Mouse (Mus musculus): ENCODE measurements around the gene Grin2a. TPM values are rescaled to one million over a fixed set of nuclear protein-coding genes. Genes with fewer than 3 reads are reported as not detected.

The Grin2a gene
- polyA plus RNA-seq, 1 experiment from 2014 or later, result 10.2 TPM

GRCm38 (mm10) chr16:9767946-9768345 lies 227.4 kb downstream of the Grin2a start:
- Histone ChIP-seq H3K4me1 (replicated peaks) (no peaks in the 10 kb centered on the region), H3K36me3 (no peaks in the 10 kb centered on the region), H3K27me3 (no peaks in the 10 kb centered on the region), H3K4me3 (no peak overlapping the region), H3K9ac (no peak overlapping the region), H3K4me2 (no peak overlapping the region), H3K27ac (replicated peaks) (no peak overlapping the region), H3K9me3 (no peaks in the 10 kb centered on the region)
- 78% methylated on average over 3 of the region's 3 CpGs for WGBS
- peak; percentile 65; the same call in 1 of the 2 replicates for ATAC-seq (ENCODE audit: low FRiP score, low read depth)

GRCm38 (mm10) chr16:9764086-9764485 lies 231.3 kb downstream of the Grin2a start:
- H3K36me3 ChIP-seq, result no peaks in the 10 kb centered on the region
- no peaks in the 10 kb centered on the region for H3K4me1 ChIP-seq (replicated peaks)
- no peak overlapping the region for H3K27ac ChIP-seq (replicated peaks)
- no peaks in the 10 kb centered on the region for H3K27me3 ChIP-seq
- WGBS, result 89% methylated on average over 2 of the region's 2 CpGs
- no peak overlapping the region for H3K4me2 ChIP-seq
- no peak overlapping the region for H3K9ac ChIP-seq
- H3K4me3 ChIP-seq, result no peak overlapping the region
- ATAC-seq (ENCODE audit: low FRiP score, low read depth), result no peak
- no peaks in the 10 kb centered on the region for H3K9me3 ChIP-seq

- Histone ChIP-seq H3K4me3 (no peak overlapping the region), H3K9me3 (no peaks in the 10 kb centered on the region), H3K36me3 (no peaks in the 10 kb centered on the region), H3K9ac (no peak overlapping the region), H3K4me1 (replicated peaks) (0 out of 2 replicates have a peak, but pooled peaks cover 4% of the 10 kb centered on the region), H3K27me3 (no peaks in the 10 kb centered on the region), H3K27ac (replicated peaks) (no peak overlapping the region), H3K4me2 (no peak overlapping the region)
- ATAC-seq (ENCODE audit: low FRiP score, low read depth), result no peak
- 99% methylated on average over 2 of the region's 2 CpGs for WGBS
Measured at GRCm38 (mm10) chr16:9760347-9760746, 235.0 kb downstream of the Grin2a start.

GRCm38 (mm10) chr16:9756849-9757248 lies 238.5 kb downstream of the Grin2a start:
- Histone ChIP-seq H3K4me2 (no peak overlapping the region), H3K27me3 (no peaks in the 10 kb centered on the region), H3K36me3 (no peaks in the 10 kb centered on the region), H3K4me1 (replicated peaks) (0 out of 2 replicates have a peak, but pooled peaks cover 4% of the 10 kb centered on the region), H3K4me3 (no peak overlapping the region), H3K9ac (no peak overlapping the region), H3K9me3 (no peaks in the 10 kb centered on the region), H3K27ac (replicated peaks) (no peak overlapping the region)
- WGBS, result 88% methylated on average over 8 of the region's 8 CpGs
- ATAC-seq (ENCODE audit: low FRiP score, low read depth), result no peak

GRCm38 (mm10) chr16:9754061-9754460 lies 241.3 kb downstream of the Grin2a start:
- Histone ChIP-seq H3K4me2 (no peak overlapping the region), H3K27ac (replicated peaks) (no peak overlapping the region), H3K27me3 (no peaks in the 10 kb centered on the region), H3K4me1 (replicated peaks) (0 out of 2 replicates have a peak, but pooled peaks cover 4% of the 10 kb centered on the region), H3K9ac (no peak overlapping the region), H3K9me3 (no peaks in the 10 kb centered on the region), H3K4me3 (no peak overlapping the region), H3K36me3 (no peaks in the 10 kb centered on the region)
- ATAC-seq (ENCODE audit: low FRiP score, low read depth), result no peak
- 91% methylated on average over 5 of the region's 5 CpGs for WGBS

GRCm38 (mm10) chr16:9753045-9753444 lies 242.3 kb downstream of the Grin2a start:
- H3K9me3 ChIP-seq, result no peaks in the 10 kb centered on the region
- peak; percentile 62 for ATAC-seq (ENCODE audit: low FRiP score, low read depth)
- 69% methylated on average over 9 of the region's 9 CpGs for WGBS

GRCm38 (mm10) chr16:9752600-9752999 lies 242.8 kb downstream of the Grin2a start:
- no peak overlapping the region for H3K27ac ChIP-seq (replicated peaks)
- H3K4me1 ChIP-seq (replicated peaks), result no peaks in the 10 kb centered on the region
- H3K36me3 ChIP-seq, result no peaks in the 10 kb centered on the region
- H3K4me3 ChIP-seq, result no peak overlapping the region
- H3K9ac ChIP-seq, result no peak overlapping the region
- H3K9me3 ChIP-seq, result no peaks in the 10 kb centered on the region
- peak; percentile 64 for ATAC-seq (ENCODE audit: low FRiP score, low read depth)
- no peak overlapping the region for H3K4me2 ChIP-seq
- 56% methylated on average over 8 of the region's 8 CpGs for WGBS
- H3K27me3 ChIP-seq, result no peaks in the 10 kb centered on the region

More at GRCm38 (mm10) chr16:9753045-9753444, 242.3 kb downstream of the Grin2a start:
- no peak overlapping the region for H3K27ac ChIP-seq (replicated peaks)
- no peaks in the 10 kb centered on the region for H3K36me3 ChIP-seq
- H3K4me3 ChIP-seq, result no peak overlapping the region
- H3K27me3 ChIP-seq, result no peaks in the 10 kb centered on the region
- H3K4me2 ChIP-seq, result no peak overlapping the region
- no peaks in the 10 kb centered on the region for H3K4me1 ChIP-seq (replicated peaks)
- no peak overlapping the region for H3K9ac ChIP-seq

GRCm38 (mm10) chr16:9751045-9751569 lies 244.3 kb downstream of the Grin2a start:
- Histone ChIP-seq H3K4me2 (no peak overlapping the region), H3K4me1 (replicated peaks) (no peaks in the 10 kb centered on the region), H3K9ac (no peak overlapping the region), H3K9me3 (no peaks in the 10 kb centered on the region), H3K4me3 (no peak overlapping the region), H3K36me3 (no peaks in the 10 kb centered on the region), H3K27me3 (no peaks in the 10 kb centered on the region), H3K27ac (replicated peaks) (no peak overlapping the region)
- no peak for ATAC-seq (ENCODE audit: low FRiP score, low read depth)
- WGBS, result 76% methylated on average over 11 of the region's 11 CpGs

- no peaks in the 10 kb centered on the region for H3K4me1 ChIP-seq (replicated peaks)
- no peaks in the 10 kb centered on the region for H3K27me3 ChIP-seq
- no peak for ATAC-seq (ENCODE audit: low FRiP score, low read depth)
- no peak overlapping the region for H3K4me3 ChIP-seq
- no peak overlapping the region for H3K4me2 ChIP-seq
- 90% methylated on average over 3 of the region's 3 CpGs for WGBS
- no peak overlapping the region for H3K27ac ChIP-seq (replicated peaks)
- H3K9me3 ChIP-seq, result no peaks in the 10 kb centered on the region
- no peak overlapping the region for H3K9ac ChIP-seq
- no peaks in the 10 kb centered on the region for H3K36me3 ChIP-seq
Measured at GRCm38 (mm10) chr16:9749661-9750060, 245.7 kb downstream of the Grin2a start.

- H3K27me3 ChIP-seq, result no peaks in the 10 kb centered on the region
- no peak overlapping the region for H3K4me3 ChIP-seq
- H3K9ac ChIP-seq, result no peak overlapping the region
- ATAC-seq (ENCODE audit: low FRiP score, low read depth), result no peak
- no peaks in the 10 kb centered on the region for H3K9me3 ChIP-seq
- H3K4me1 ChIP-seq (replicated peaks), result no peaks in the 10 kb centered on the region
- no peak overlapping the region for H3K27ac ChIP-seq (replicated peaks)
- H3K36me3 ChIP-seq, result no peaks in the 10 kb centered on the region
- 93% methylated on average over 6 of the region's 6 CpGs for WGBS
- no peak overlapping the region for H3K4me2 ChIP-seq
Measured at GRCm38 (mm10) chr16:9742443-9742842, 252.9 kb downstream of the Grin2a start.

GRCm38 (mm10) chr16:9738679-9739078 lies 256.7 kb downstream of the Grin2a start:
- Histone ChIP-seq H3K27ac (replicated peaks) (no peak overlapping the region), H3K27me3 (no peaks in the 10 kb centered on the region), H3K9ac (no peak overlapping the region), H3K4me3 (no peak overlapping the region), H3K4me2 (no peak overlapping the region), H3K4me1 (replicated peaks) (0 out of 2 replicates have a peak, but pooled peaks cover 13% of the 10 kb centered on the region), H3K9me3 (no peaks in the 10 kb centered on the region), H3K36me3 (no peaks in the 10 kb centered on the region)
- WGBS, result 85% methylated on average over 6 of the region's 6 CpGs
- ATAC-seq (ENCODE audit: low FRiP score, low read depth), result no peak

- no peak overlapping the region for H3K4me2 ChIP-seq
- no peaks in the 10 kb centered on the region for H3K27me3 ChIP-seq
- H3K4me1 ChIP-seq (replicated peaks), result 0 out of 2 replicates have a peak, but pooled peaks cover 13% of the 10 kb centered on the region
- H3K4me3 ChIP-seq, result no peak overlapping the region
- H3K9ac ChIP-seq, result no peak overlapping the region
- ATAC-seq (ENCODE audit: low FRiP score, low read depth), result no peak
- no peaks in the 10 kb centered on the region for H3K36me3 ChIP-seq
- 11% methylated on average over 2 of the region's 2 CpGs for WGBS
- H3K27ac ChIP-seq (replicated peaks), result no peak overlapping the region
- no peaks in the 10 kb centered on the region for H3K9me3 ChIP-seq
Measured at GRCm38 (mm10) chr16:9737131-9737530, 258.2 kb downstream of the Grin2a start.

All from hindbrain, embryonic 15.5 days (tissue).